Mouse (Mus musculus): ENCODE measurements at regions not wholly inside any gene's neighbourhood (a gene's known extent, or its start where the extent isn't known, plus 50 kb on each side); places are given as distances from the start of the nearest gene placed in this dataset.
A peak's percentile ranks its signal among the peaks of the same experiment; 100 is the strongest.

DNA sequence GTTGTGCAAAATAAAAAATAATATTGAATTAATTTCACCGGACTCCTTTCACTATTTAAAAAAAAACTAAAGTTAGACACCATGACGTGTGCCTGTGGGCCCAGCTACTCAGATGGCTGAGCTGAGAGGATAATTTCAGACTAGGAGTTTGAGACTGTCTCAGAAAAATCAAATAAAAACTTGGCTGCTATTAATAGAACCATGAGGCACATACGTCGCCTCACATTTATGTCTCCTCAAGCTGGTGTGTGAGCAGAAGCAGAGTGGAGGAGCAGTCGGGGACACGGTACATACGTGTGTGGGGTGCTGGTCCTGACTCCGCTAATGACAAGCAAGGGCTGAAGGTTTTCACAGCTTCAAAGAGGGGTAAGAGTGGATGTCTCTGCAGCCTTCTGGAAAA, 52.8 kb upstream of the Dmrtb1 start:
- TF ChIP-seq CTCF (IDR thresholded peaks at IDR 0.05; ENCODE audit: borderline replicate concordance, insufficient read depth, low read length) (no peak), POLR2A (IDR thresholded peaks at IDR 0.05; ENCODE audit: low read depth, low read length) (no peak)
- H3K4me1 ChIP-seq (ENCODE audit: control insufficient read depth, insufficient read depth, low read length) = no peaks in the 10 kb centered on the region

DNA sequence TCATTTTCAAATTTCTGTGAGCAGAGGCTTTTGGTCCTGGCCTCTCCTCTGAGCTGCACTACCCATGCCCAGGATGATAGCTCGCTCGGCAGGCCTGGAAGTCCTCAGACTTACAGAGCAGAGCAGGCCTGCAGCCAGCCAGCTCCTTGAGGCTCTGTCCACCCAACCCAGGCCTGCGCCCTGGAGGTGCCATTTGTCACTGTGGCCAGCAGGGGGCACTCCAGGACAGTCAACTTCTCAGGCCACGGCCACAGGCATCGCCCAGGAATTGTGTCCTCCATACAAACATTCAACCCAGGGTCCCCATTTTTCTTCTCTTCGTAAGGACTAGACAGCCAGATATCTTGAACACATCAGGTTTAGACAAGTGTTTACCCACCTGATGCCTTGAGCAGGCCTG, 53.9 kb upstream of the Dmrtb1 start:
- TF ChIP-seq CTCF (IDR thresholded peaks at IDR 0.05; ENCODE audit: borderline replicate concordance, insufficient read depth, low read length) (peak; percentile 84), POLR2A (IDR thresholded peaks at IDR 0.05; ENCODE audit: low read depth, low read length) (no peak)
- H3K27ac ChIP-seq (ENCODE audit: insufficient read depth, low read length) = no peak overlapping the region
- no peaks in the 10 kb centered on the region for H3K4me1 ChIP-seq (ENCODE audit: control insufficient read depth, insufficient read depth, low read length)
- no peak overlapping the region for H3K4me3 ChIP-seq (ENCODE audit: insufficient read depth, low read length)

More for the DNA sequence above, 52.8 kb upstream of the Dmrtb1 start:
- H3K27ac ChIP-seq (ENCODE audit: insufficient read depth, low read length) = no peak overlapping the region
- no peak overlapping the region for H3K4me3 ChIP-seq (ENCODE audit: insufficient read depth, low read length)

DNA sequence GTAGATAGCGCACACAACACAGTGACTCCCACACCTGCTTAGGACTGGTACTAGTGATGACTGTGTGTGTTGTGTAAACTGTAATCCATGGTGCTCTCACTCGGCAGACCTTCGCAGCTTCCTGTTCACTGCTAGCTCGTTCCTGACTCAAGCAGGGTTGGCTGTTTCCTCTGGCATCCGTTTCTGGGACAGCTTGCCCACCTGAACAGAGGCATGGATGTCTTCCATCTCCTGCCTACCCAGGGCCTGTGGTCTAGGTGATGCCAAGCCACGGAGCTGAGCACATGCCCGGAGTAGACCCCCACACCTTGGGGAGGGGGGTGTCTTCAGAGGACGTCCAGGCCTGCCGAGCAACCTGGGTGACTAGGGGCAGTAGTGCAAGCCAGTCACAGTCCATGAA, 54.7 kb upstream of the Dmrtb1 start:
- no peak for TF ChIP-seq POLR2A (IDR thresholded peaks at IDR 0.05; ENCODE audit: low read depth, low read length)
- TF ChIP-seq CTCF (IDR thresholded peaks at IDR 0.05; ENCODE audit: borderline replicate concordance, insufficient read depth, low read length) = no peak
- H3K4me3 ChIP-seq (ENCODE audit: insufficient read depth, low read length) = no peak overlapping the region
- no peak overlapping the region for H3K27ac ChIP-seq (ENCODE audit: insufficient read depth, low read length)
- no peaks in the 10 kb centered on the region for H3K4me1 ChIP-seq (ENCODE audit: control insufficient read depth, insufficient read depth, low read length)

DNA sequence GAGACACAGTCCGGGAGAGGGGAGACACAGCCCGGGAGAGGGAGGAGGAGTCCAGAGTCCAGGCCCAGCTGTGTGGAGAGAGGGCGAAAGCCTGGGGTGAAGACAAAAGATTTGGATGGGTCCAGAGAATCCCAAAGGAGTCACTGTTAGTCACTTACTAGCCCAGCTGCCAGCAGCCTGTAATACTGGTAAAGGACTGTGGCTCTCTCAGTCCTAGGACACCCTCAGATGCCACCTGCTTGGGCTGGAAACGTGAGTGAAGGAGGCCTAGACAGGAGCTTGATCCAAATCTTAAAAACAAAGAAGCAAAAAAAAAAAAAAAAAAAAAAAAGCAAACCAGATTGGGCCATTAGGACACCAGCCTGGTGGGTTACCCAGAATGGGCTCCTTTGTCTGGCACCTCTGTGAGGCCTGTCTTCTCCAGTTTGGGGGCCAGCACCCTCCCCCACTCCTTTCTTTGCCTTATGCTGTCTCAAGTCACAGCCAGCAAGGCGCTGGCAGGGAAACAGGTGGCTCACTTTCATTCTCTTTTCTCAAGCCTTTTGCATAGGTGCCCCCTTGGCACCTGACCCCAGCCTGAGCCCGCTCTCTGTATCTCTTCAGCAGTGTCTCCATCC, 55.9 kb upstream of the Dmrtb1 start:
- Histone ChIP-seq H3K4me3 (ENCODE audit: insufficient read depth, low read length) (no peak overlapping the region), H3K27ac (ENCODE audit: insufficient read depth, low read length) (no peak overlapping the region), H3K4me1 (ENCODE audit: control insufficient read depth, insufficient read depth, low read length) (no peaks in the 10 kb centered on the region)
- no peak for TF ChIP-seq CTCF (IDR thresholded peaks at IDR 0.05; ENCODE audit: borderline replicate concordance, insufficient read depth, low read length)
- TF ChIP-seq POLR2A (IDR thresholded peaks at IDR 0.05; ENCODE audit: low read depth, low read length) = no peak

DNA sequence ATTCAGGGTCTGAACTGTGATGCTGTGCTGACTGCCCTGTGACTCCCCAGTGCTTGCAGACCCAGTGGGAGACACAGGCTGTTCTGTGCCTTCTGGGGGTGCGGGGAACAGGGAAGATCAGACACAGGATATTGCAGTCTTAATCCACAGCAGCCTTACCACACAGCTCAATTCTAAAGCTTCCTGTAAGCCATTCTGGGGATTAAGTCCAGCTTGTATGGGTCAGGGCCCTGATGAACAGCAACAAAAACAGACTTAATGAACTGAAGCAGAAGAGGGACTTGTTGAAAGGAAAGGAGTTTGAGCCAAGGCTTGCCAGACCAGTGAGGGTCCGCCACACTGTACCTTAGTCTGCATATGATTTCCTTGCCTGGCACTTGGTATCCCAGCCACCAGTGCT, 58.4 kb upstream of the Lrp8 start:
- Histone ChIP-seq H3K4me1 (ENCODE audit: control insufficient read depth, insufficient read depth, low read length) (no peaks in the 10 kb centered on the region), H3K27ac (ENCODE audit: insufficient read depth, low read length) (no peak overlapping the region), H3K4me3 (ENCODE audit: insufficient read depth, low read length) (no peak overlapping the region)
- TF ChIP-seq POLR2A (IDR thresholded peaks at IDR 0.05; ENCODE audit: low read depth, low read length) = no peak

DNA sequence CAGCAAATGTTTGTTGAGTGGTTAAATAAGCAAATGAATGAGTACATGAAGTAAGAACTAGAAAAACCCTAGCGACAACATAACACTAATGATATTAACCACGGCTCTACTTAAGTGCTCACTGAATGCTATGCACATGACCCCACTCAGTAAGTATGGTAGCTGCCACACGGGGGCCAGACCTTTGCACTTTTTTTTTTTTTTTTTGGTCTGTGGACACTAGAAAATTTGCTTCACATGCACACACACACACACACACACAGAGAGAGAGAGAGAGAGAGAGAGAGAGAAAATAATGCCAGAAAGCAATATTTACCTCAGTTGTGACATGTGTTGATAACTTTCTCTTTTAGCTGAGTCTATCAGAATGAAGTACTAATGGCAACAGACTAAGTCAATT, 55.7 kb upstream of the Lrp8 start:
- Histone ChIP-seq H3K4me1 (ENCODE audit: control insufficient read depth, insufficient read depth, low read length) (no peaks in the 10 kb centered on the region), H3K4me3 (ENCODE audit: insufficient read depth, low read length) (no peak overlapping the region), H3K27ac (ENCODE audit: insufficient read depth, low read length) (no peak overlapping the region)
- TF ChIP-seq POLR2A (IDR thresholded peaks at IDR 0.05; ENCODE audit: low read depth, low read length) = no peak
- TF ChIP-seq CTCF (IDR thresholded peaks at IDR 0.05; ENCODE audit: borderline replicate concordance, insufficient read depth, low read length) = no peak

DNA sequence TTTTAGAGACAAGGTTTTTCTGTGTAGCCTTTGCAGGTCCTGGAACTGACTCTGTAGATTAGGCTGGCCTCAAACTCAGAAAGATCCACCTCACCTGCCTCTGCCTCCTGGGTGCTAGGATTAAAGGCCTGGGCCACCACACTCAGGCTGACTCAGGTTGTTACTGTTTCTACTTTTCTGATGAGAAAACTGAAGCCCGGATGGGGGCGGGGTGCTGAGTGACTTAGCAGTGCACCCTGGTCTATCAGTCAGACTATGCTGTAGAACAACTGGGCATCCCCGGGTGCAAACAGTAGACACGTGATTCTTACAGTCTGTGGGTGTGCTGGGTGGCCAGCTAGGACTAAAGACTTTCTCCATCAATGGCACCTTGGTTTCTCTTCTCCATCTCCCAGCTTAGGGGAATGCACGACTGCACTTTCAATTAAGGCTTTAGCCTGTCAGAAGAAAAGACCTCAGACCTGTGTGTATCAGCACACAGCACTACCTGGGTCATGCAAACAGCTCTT, 55.1 kb upstream of the Lrp8 start:
- H3K4me1 ChIP-seq (ENCODE audit: control insufficient read depth, insufficient read depth, low read length) = no peaks in the 10 kb centered on the region
- no peak for TF ChIP-seq CTCF (IDR thresholded peaks at IDR 0.05; ENCODE audit: borderline replicate concordance, insufficient read depth, low read length)
- no peak for TF ChIP-seq POLR2A (IDR thresholded peaks at IDR 0.05; ENCODE audit: low read depth, low read length)
- H3K27ac ChIP-seq (ENCODE audit: insufficient read depth, low read length) = no peak overlapping the region
- no peak overlapping the region for H3K4me3 ChIP-seq (ENCODE audit: insufficient read depth, low read length)

DNA sequence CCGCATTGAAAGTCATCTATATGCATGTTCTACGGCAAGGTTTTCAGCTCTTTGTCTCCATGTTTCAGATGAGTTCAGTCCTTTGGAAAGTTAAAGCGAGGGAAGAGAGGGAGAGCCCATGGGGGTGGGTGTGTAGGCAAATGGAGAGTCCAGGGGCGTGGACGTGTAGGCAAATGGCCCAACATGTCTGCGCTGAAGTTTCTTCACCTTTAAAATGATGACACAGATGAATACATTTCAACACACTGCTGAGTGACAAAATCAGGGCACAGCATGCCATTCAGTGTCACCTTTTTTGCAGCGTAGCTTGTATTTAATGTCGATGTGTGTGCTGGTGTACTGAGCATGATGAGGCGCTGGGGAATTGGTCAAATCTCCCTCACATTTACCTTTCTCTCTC, 54.6 kb upstream of the Lrp8 start:
- Histone ChIP-seq H3K4me1 (ENCODE audit: control insufficient read depth, insufficient read depth, low read length) (no peaks in the 10 kb centered on the region), H3K27ac (ENCODE audit: insufficient read depth, low read length) (no peak overlapping the region), H3K4me3 (ENCODE audit: insufficient read depth, low read length) (no peak overlapping the region)
- no peak for TF ChIP-seq POLR2A (IDR thresholded peaks at IDR 0.05; ENCODE audit: low read depth, low read length)
- no peak for TF ChIP-seq CTCF (IDR thresholded peaks at IDR 0.05; ENCODE audit: borderline replicate concordance, insufficient read depth, low read length)

DNA sequence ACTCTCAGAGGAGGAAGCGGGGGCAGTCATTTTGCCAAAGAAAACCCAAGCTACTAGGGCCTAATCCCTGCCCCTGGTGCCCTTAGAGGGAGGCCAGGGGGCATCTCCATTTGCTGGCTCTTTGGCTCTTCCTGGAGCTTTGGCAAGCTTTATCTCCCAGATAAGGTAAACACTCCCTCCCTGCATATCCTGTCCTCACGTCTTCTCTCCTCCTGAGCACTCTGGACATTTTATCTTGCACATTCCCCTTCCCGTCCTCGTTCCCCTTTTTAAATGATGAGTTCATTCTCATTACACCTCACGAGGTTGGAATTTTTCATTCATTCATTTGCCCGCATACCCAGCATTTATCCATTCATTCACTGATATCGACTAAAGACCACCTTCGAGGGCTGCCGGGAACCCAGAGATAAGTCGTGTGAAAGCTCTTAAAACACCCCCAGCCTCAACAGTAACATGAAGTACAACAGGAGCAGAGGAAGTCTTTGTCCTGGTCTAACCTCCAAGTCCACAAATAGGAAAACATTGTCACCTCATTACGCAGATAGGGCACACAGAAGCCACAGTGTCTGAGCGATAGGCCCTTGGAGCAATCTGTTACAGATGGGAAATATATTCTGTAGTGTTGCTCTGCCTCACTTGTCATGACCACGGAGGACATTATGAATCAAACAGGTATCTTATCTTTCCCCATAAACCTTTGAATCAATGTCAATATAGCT, 54.0 kb upstream of the Lrp8 start:
- H3K4me3 ChIP-seq (ENCODE audit: insufficient read depth, low read length) = no peak overlapping the region
- H3K4me1 ChIP-seq (ENCODE audit: control insufficient read depth, insufficient read depth, low read length) = no peaks in the 10 kb centered on the region
- no peak overlapping the region for H3K27ac ChIP-seq (ENCODE audit: insufficient read depth, low read length)
- TF ChIP-seq POLR2A (IDR thresholded peaks at IDR 0.05; ENCODE audit: low read depth, low read length) (no peak), CTCF (IDR thresholded peaks at IDR 0.05; ENCODE audit: borderline replicate concordance, insufficient read depth, low read length) (no peak)

DNA sequence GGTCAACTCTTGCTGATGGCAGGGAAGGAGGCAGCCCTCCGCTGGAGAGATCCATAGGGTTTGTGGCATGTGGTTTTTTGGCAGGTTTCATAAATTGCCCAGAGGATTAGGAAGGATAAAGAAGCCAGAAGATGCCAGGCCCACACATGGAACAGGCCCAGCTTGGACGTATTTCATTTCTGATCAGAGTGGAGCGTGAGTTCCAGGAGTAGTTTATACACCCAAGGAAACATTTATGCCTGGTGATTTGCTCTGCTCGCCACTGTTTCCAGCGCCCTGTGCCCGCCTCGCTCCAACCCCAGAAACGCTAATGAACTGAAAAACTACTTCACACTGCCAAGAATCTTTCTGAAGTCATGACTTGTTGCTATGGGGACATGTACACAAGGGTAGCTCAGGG, 53.0 kb upstream of the Lrp8 start:
- no peak for TF ChIP-seq POLR2A (IDR thresholded peaks at IDR 0.05; ENCODE audit: low read depth, low read length)
- no peak for TF ChIP-seq CTCF (IDR thresholded peaks at IDR 0.05; ENCODE audit: borderline replicate concordance, insufficient read depth, low read length)
- H3K4me1 ChIP-seq (ENCODE audit: control insufficient read depth, insufficient read depth, low read length) = no peaks in the 10 kb centered on the region

More for the DNA sequence above, 53.0 kb upstream of the Lrp8 start:
- Histone ChIP-seq H3K4me3 (ENCODE audit: insufficient read depth, low read length) (no peak overlapping the region), H3K27ac (ENCODE audit: insufficient read depth, low read length) (no peak overlapping the region)

Data from embryonic fibroblast, embryonic 13.5 days (primary cell).